Mouse (Mus musculus): ENCODE measurements around the gene Fas. TPM values are rescaled to one million over a fixed set of nuclear protein-coding genes. Genes with fewer than 3 reads are reported as not detected.

The Fas gene
- polyA plus RNA-seq (2012; ENCODE audit: low replicate concordance), result 0.45 and 1.1 TPM in 2 replicates

GRCm38 (mm10) chr19:34289948-34290789 is at the start of gene Fas:
Gene Fas, plus strand, starts transcription at chr19:34290666.

DNA sequence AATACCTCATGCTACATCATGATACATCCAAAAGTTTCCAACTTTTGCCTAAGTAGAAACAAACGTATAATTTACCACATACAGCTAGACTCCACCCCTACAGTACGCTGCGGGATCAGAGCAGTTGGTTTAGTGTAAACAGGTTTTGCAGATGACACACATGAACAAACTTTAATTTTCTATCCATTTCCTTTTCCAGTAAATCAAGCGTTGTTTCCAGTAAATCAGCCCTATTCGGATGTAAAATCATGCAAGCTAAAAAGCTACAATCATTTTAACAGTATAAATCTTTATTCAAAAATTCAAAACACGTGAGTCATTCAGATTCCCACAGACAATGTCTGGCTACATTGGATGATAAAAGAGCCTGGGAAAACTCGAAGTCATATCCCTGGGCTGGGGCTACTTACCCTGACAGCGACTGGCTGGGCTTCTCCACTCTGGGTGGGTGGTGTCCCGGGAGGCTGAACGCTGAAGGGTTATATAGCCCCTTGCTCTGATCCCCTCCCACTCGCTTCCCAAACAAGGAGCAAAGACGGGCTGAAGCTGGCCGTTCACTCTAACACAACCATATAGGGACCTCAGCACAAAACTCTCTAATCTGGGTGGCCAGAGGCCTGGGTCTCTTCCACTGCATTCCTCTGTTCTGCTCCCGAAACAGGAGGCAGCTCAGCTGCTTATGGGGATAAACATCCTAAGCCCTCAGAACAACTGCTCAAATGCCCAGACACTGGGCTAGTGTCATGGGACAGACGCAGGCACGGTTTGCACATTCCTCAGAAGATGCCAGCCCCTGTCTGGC is 35.4 kb upstream of the Fas start, which contains the start of gene Acta2:
TSS of gene Acta2 (minus strand) at position 711 of the 802 bp plus-strand sequence.

Other genes starting within 250 kb of the Fas start
- gene Lipn, start 223.3 kb upstream of the Fas start, polyA plus RNA-seq (2012; ENCODE audit: low replicate concordance), result not detected in 2 replicates
- not detected in 2 replicates for gene Lipm, start 189.7 kb upstream of the Fas start, polyA plus RNA-seq (2012; ENCODE audit: low replicate concordance)
- 0.08 and 0.18 TPM in 2 replicates for gene Ankrd22, start 124.6 kb upstream of the Fas start, polyA plus RNA-seq (2012; ENCODE audit: low replicate concordance)
- 6.6 and 19.3 TPM in 2 replicates for gene Stambpl1, start 98.4 kb upstream of the Fas start, polyA plus RNA-seq (2012; ENCODE audit: low replicate concordance)
- gene Acta2, start 35.1 kb upstream of the Fas start, polyA plus RNA-seq (2012; ENCODE audit: low replicate concordance), result 0.24 and 0.40 TPM in 2 replicates
- not detected in 2 replicates for gene Ch25h, start 184.5 kb downstream of the Fas start, polyA plus RNA-seq (2012; ENCODE audit: low replicate concordance)
- 4.1 and 5.8 TPM in 2 replicates for gene Lipa, start 236.8 kb downstream of the Fas start, polyA plus RNA-seq (2012; ENCODE audit: low replicate concordance)

All from hematopoietic multipotent progenitor cell, adult 10-12 weeks (in vitro differentiated cells).